In the genomic region with DNA sequence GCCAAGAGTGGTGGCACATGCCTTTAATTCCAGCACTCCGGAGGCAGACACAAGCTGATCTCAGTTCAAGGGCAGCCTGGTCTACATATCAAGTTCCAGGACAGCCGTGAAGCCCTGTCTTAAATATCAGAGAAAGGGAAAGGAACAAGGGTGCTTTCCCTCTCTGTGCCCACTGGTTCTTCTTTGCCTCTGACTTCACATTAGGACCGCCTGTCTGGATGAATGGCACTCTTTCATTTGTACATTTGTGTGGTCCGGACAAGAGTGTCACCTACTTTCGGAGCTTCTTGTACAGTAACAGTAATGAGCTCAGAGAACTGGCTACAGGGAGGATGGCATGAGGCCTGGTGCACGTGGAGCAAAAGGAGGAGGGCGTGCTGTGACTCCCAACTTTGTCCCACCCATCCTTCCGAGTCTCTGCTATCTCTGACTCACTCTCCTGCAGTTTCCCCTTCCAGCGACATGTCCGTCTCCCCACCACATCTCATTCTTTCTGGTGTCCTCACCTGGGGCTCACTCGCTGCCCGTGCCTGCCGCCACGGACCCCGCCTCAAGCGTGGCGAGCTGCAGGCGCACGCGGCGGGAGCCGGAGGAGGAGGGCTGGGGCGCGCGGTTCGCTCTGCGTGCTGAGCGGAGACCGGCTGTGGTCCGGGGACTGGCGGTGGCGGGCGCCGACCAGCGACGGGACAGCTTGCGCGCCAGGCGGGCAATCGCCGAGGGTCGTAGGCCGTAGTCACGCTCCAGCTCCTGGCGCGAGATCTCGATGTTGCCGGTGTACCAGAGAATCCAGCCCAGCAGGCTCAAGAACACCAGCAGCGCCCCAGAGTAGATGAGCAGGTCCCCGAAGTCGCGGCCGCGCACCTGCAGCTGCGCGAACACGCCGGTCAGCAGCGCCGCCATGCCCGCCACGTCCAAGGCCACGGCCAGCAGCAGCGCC, we compare ENCODE assay signal across 8 mouse cellular contexts. TPM values are rescaled to one million over a fixed set of nuclear protein-coding genes. Genes with fewer than 3 reads are reported as not detected.
DNase-seq lines count a peak whose midpoint lies in the region; ATAC-seq and TF ChIP-seq lines count a peak whose summit lies in the region.

No protein-coding gene starts in this region.

- peak overlapping the region; percentile 74 for H3K4me3 ChIP-seq in intestine, embryonic 16.5 days (ENCODE audit: low read length)
- peak overlapping the region; percentile 63 for H3K4me3 ChIP-seq in limb, embryonic 14.5 days (replicated peaks; ENCODE audit: low read length)
- peak overlapping the region; percentile 55 for H3K4me3 ChIP-seq in midbrain, embryonic 13.5 days (replicated peaks)
- H3K4me3 ChIP-seq in spleen, adult 2 months (ENCODE audit: extremely low read depth, insufficient read depth, insufficient read length): peak overlapping the region; percentile 71

- WGBS in intestine, embryonic 16.5 days: 2% methylated on average over 63 of the region's 64 CpGs
- 2% methylated on average over 58 of the region's 64 CpGs for WGBS in limb, embryonic 14.5 days
- 2% methylated on average over 64 of the region's 64 CpGs for WGBS in midbrain, embryonic 13.5 days
- WGBS in spleen, adult 2 months: 3% methylated on average over 64 of the region's 64 CpGs

- H3K9ac ChIP-seq in intestine, embryonic 16.5 days (ENCODE audit: low read depth, low read length): peak overlapping the region; percentile 88
- peak overlapping the region; percentile 78 for H3K9ac ChIP-seq in limb, embryonic 14.5 days (ENCODE audit: low read depth, low read length, severe bottlenecking)
- peak overlapping the region; percentile 81 for H3K9ac ChIP-seq in midbrain, embryonic 13.5 days (replicated peaks)

- no peaks in the 10 kb centered on the region for H3K27me3 ChIP-seq in intestine, embryonic 16.5 days (replicated peaks; ENCODE audit: control insufficient read depth, insufficient read depth, low read length)
- no peaks in the 10 kb centered on the region for H3K27me3 ChIP-seq in limb, embryonic 14.5 days (ENCODE audit: control insufficient read depth, insufficient read depth, low read length)
- H3K27me3 ChIP-seq in midbrain, embryonic 13.5 days: peaks cover 23% of the 10 kb centered on the region; the same call in 1 of the 2 replicates
- no peaks in the 10 kb centered on the region for H3K27me3 ChIP-seq in spleen, adult 2 months (ENCODE audit: control insufficient read depth, insufficient read depth, low read length)

- ATAC-seq in cerebellum, adult (ENCODE audit: insufficient number of reproducible peaks, low FRiP score, low TSS enrichment): peak; percentile 10; the same call in 1 of the 2 replicates
- ATAC-seq in common myeloid progenitor, adult 5-6 weeks (replicated peaks; ENCODE audit: low read depth, poor library complexity, severe bottlenecking): peak; percentile 37
- peak; percentile 66 for ATAC-seq in intestine, embryonic 16.5 days
- peak; percentile 30 for ATAC-seq in limb, embryonic 14.5 days (ENCODE audit: low FRiP score, low read depth)
- peak; percentile 51 for ATAC-seq in midbrain, embryonic 13.5 days

- no peak for TF ChIP-seq POLR2A in limb, embryonic 14.5 days (IDR thresholded peaks at IDR 0.05; ENCODE audit: borderline replicate concordance, extremely low read depth, insufficient read depth, insufficient read length)
- no peak for TF ChIP-seq POLR2A in spleen, adult 2 months (IDR thresholded peaks at IDR 0.05; ENCODE audit: low read depth, low read length)

- peaks cover 13% of the 10 kb centered on the region for H3K4me1 ChIP-seq in intestine, embryonic 16.5 days (ENCODE audit: control insufficient read depth, insufficient read depth, low read length)
- H3K4me1 ChIP-seq in limb, embryonic 14.5 days (ENCODE audit: control insufficient read depth, insufficient read depth, low read length): peaks cover 12% of the 10 kb centered on the region
- H3K4me1 ChIP-seq in midbrain, embryonic 13.5 days (replicated peaks): peaks cover 19% of the 10 kb centered on the region
- H3K4me1 ChIP-seq in spleen, adult 2 months (ENCODE audit: control insufficient read depth, insufficient read depth, insufficient read length): peaks cover 2% of the 10 kb centered on the region

- H3K27ac ChIP-seq in intestine, embryonic 16.5 days (ENCODE audit: low read length): peak overlapping the region; percentile 89
- peak overlapping the region; percentile 65 for H3K27ac ChIP-seq in limb, embryonic 14.5 days (replicated peaks; ENCODE audit: low read depth, low read length)
- H3K27ac ChIP-seq in midbrain, embryonic 13.5 days: peak overlapping the region; percentile 58
- H3K27ac ChIP-seq in spleen, adult 2 months (ENCODE audit: insufficient read depth, low read length): peak overlapping the region; percentile 41; the same call in 1 of the 2 replicates

- H3K36me3 ChIP-seq in intestine, embryonic 16.5 days (ENCODE audit: control insufficient read depth, insufficient read depth, low read length): peaks cover 7% of the 10 kb centered on the region; the same call in 1 of the 2 replicates
- peaks cover 2% of the 10 kb centered on the region for H3K36me3 ChIP-seq in limb, embryonic 14.5 days (ENCODE audit: control insufficient read depth, insufficient read depth, low read length)
- H3K36me3 ChIP-seq in midbrain, embryonic 13.5 days: 0 out of 2 replicates have a peak, but pooled peaks cover 1% of the 10 kb centered on the region
- no peaks in the 10 kb centered on the region for H3K36me3 ChIP-seq in spleen, adult 2 months (ENCODE audit: control insufficient read depth, insufficient read depth, low read length)

- intact Hi-C loops in gastrocnemius, postnatal 36 days (cut with DNase I): loop anchor here (2.0 kb wide), 1 partner anchor 48 kb away; a partner anchor contains a TSS

- TF ChIP-seq CTCF in spleen, adult 2 months (IDR thresholded peaks at IDR 0.05; ENCODE audit: extremely low read depth, insufficient read depth, insufficient read length, insufficient replicate concordance): no peak

- DNase-seq in cerebellum, adult 9-11 months: no peak
- peak; percentile 42 to 59 for DNase-seq in gastrocnemius, postnatal 36 days
- DNase-seq in limb, embryonic 14.5 days (ENCODE audit: low spot score): peak; percentile 19
- DNase-seq in spleen, adult 2 months (ENCODE audit: low read depth in 1 of 2, low spot score in 2 of 2): peak in 1 of 2 experiments; percentile 45

- peak overlapping the region; percentile 91 for H3K4me2 ChIP-seq in intestine, embryonic 16.5 days (ENCODE audit: low read depth, low read length)
- peak overlapping the region; percentile 83 for H3K4me2 ChIP-seq in limb, embryonic 14.5 days (replicated peaks; ENCODE audit: low read depth, low read length, severe bottlenecking)
- peak overlapping the region; percentile 90 for H3K4me2 ChIP-seq in midbrain, embryonic 13.5 days (replicated peaks)

- no peaks in the 10 kb centered on the region for H3K9me3 ChIP-seq in intestine, embryonic 16.5 days (ENCODE audit: control insufficient read depth, low read length)
- no peaks in the 10 kb centered on the region for H3K9me3 ChIP-seq in limb, embryonic 14.5 days (ENCODE audit: control insufficient read depth, low read length)
- no peaks in the 10 kb centered on the region for H3K9me3 ChIP-seq in midbrain, embryonic 13.5 days

RNA-seq across cellular contexts. Expression of a gene that starts 0.7 kb away (rescaled TPM):
- 7.0 and 8.4 TPM in 2 replicates for total RNA-seq in common myeloid progenitor, adult 5-6 weeks (2017)
- 1 to 10 TPM; 7.9 to 9.5 TPM for total RNA-seq in gastrocnemius, postnatal 36 days (2021)
- 32.8 and 35.9 TPM in 2 replicates for polyA plus RNA-seq in intestine, embryonic 16.5 days (2015; fragmentation: Nextera tagmentation; extraction: Ambion mirVana)
- 10.1 and 15.2 TPM in 2 replicates for polyA plus RNA-seq in limb, embryonic 14.5 days (2012; rRNA removed)
- 8.1 and 9.6 TPM in 2 replicates for polyA plus RNA-seq in limb, embryonic 14.5 days (2014; fragmentation: Nextera tagmentation; extraction: Ambion mirVana)
- polyA plus RNA-seq in midbrain, embryonic 13.5 days (2015; fragmentation: Nextera tagmentation; extraction: Ambion mirVana): 2.5 and 3.0 TPM in 2 replicates
- 17.5 and 34.9 TPM in 2 replicates for polyA plus RNA-seq in spleen, adult 2 months (2012; rRNA removed)

RNA-seq across cellular contexts. Expression of a gene that starts 3.9 kb away (rescaled TPM):
- 690 and 777 TPM in 2 replicates for total RNA-seq in common myeloid progenitor, adult 5-6 weeks (2017)
- total RNA-seq in gastrocnemius, postnatal 36 days (2021): 100 to 1,000 TPM; 431 to 514 TPM
- 320 and 345 TPM in 2 replicates for polyA plus RNA-seq in intestine, embryonic 16.5 days (2015; fragmentation: Nextera tagmentation; extraction: Ambion mirVana)
- 486 and 665 TPM in 2 replicates for polyA plus RNA-seq in limb, embryonic 14.5 days (2012; rRNA removed)
- 253 and 275 TPM in 2 replicates for polyA plus RNA-seq in limb, embryonic 14.5 days (2014; fragmentation: Nextera tagmentation; extraction: Ambion mirVana)
- polyA plus RNA-seq in midbrain, embryonic 13.5 days (2015; fragmentation: Nextera tagmentation; extraction: Ambion mirVana): 224 and 265 TPM in 2 replicates
- 316 and 418 TPM in 2 replicates for polyA plus RNA-seq in spleen, adult 2 months (2012; rRNA removed)

RNA-seq across cellular contexts. Expression of a gene that starts 6.0 kb away (rescaled TPM):
- total RNA-seq in common myeloid progenitor, adult 5-6 weeks (2017): not detected in 2 replicates
- not detected for total RNA-seq in gastrocnemius, postnatal 36 days (2021)
- 0.75 and 1.0 TPM in 2 replicates for polyA plus RNA-seq in intestine, embryonic 16.5 days (2015; fragmentation: Nextera tagmentation; extraction: Ambion mirVana)
- polyA plus RNA-seq in limb, embryonic 14.5 days (2012; rRNA removed): not detected in 2 replicates
- not detected in 2 replicates for polyA plus RNA-seq in limb, embryonic 14.5 days (2014; fragmentation: Nextera tagmentation; extraction: Ambion mirVana)
- polyA plus RNA-seq in midbrain, embryonic 13.5 days (2015; fragmentation: Nextera tagmentation; extraction: Ambion mirVana): 0.45 TPM in 1 of 2 replicates, not detected in the other
- not detected in 2 replicates for polyA plus RNA-seq in spleen, adult 2 months (2012; rRNA removed)

RNA-seq across cellular contexts. Expression of a gene that starts 6.1 kb away (rescaled TPM):
- total RNA-seq in common myeloid progenitor, adult 5-6 weeks (2017): 0.59 TPM in 1 of 2 replicates, not detected in the other
- not detected for total RNA-seq in gastrocnemius, postnatal 36 days (2021)
- 0.09 TPM in 1 of 2 replicates, not detected in the other for polyA plus RNA-seq in intestine, embryonic 16.5 days (2015; fragmentation: Nextera tagmentation; extraction: Ambion mirVana)
- polyA plus RNA-seq in limb, embryonic 14.5 days (2012; rRNA removed): 0.33 and 0.63 TPM in 2 replicates
- 0.22 TPM in 1 of 2 replicates, not detected in the other for polyA plus RNA-seq in limb, embryonic 14.5 days (2014; fragmentation: Nextera tagmentation; extraction: Ambion mirVana)
- 0.48 and 1.1 TPM in 2 replicates for polyA plus RNA-seq in midbrain, embryonic 13.5 days (2015; fragmentation: Nextera tagmentation; extraction: Ambion mirVana)
- polyA plus RNA-seq in spleen, adult 2 months (2012; rRNA removed): 0.09 and 0.23 TPM in 2 replicates

RNA-seq across cellular contexts. Expression of a gene that starts 17.7 kb away (rescaled TPM):
- total RNA-seq in common myeloid progenitor, adult 5-6 weeks (2017): not detected in 2 replicates
- not detected for total RNA-seq in gastrocnemius, postnatal 36 days (2021)
- not detected in 2 replicates for polyA plus RNA-seq in intestine, embryonic 16.5 days (2015; fragmentation: Nextera tagmentation; extraction: Ambion mirVana)
- 0.03 TPM in 1 of 2 replicates, not detected in the other for polyA plus RNA-seq in limb, embryonic 14.5 days (2012; rRNA removed)
- polyA plus RNA-seq in limb, embryonic 14.5 days (2014; fragmentation: Nextera tagmentation; extraction: Ambion mirVana): not detected in 2 replicates
- polyA plus RNA-seq in midbrain, embryonic 13.5 days (2015; fragmentation: Nextera tagmentation; extraction: Ambion mirVana): not detected in 2 replicates
- polyA plus RNA-seq in spleen, adult 2 months (2012; rRNA removed): not detected in 2 replicates

Comparison
In these comparisons a context has a peak if more than half of its experiments do, and no peak if none do; other contexts are left out.
1. ATAC-seq: peak in every context shown above with its lines; median percentile 66 in intestine, embryonic 16.5 days; 51 in midbrain, embryonic 13.5 days; 37 in common myeloid progenitor, adult 5-6 weeks; 30 in limb, embryonic 14.5 days; 10 in cerebellum, adult.